In the genomic region with DNA sequence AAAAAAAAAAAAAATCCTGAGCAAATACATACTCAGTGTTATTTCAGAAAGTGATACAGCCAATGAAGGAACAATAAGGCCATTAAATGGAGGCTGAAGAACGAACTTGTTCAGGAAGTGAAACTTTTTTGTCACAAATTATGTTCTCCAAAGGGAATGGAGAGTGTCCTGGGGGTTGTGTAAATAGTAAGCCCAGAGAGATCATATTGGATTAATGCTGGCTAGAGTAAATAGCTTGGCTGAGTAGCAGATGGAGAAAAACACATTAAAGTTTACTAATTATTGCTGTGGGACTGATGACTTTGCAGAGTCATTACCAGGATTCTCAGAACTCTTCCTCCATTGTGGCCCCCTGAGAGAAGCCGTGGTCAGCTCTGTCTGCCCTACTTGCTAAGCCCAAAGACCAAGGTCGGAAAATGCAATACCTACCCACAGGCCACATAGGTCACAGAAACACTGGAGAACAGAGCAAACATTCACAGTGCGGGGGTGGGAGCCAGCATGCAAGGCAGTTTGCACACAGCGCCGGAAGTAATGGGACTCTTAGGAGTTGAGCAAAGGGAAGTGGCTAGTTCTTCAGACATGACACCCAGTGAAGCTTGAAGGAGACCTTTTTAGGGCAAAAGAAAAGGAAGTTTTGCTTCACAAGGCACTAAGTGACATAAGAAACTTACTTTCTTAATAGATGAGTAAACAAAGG, we compare ENCODE assay signal across 13 mouse cellular contexts. TPM values are rescaled to one million over a fixed set of nuclear protein-coding genes. Genes with fewer than 3 reads are reported as not detected.
DNase-seq lines count a peak whose midpoint lies in the region; ATAC-seq lines count a peak whose summit lies in the region.
"Had no signal": no experiment of that assay in that cellular context is flagged by ENCODE, and none has a peak within 500 bp of the region (broad histone marks: within the 10 kb centered on the region; RNA-seq: fewer than 3 reads in every experiment).

No protein-coding gene starts in this region.

- H3K36me3 ChIP-seq in liver, embryonic 13.5 days, result no peaks in the 10 kb centered on the region
- H3K36me3 ChIP-seq in hindbrain, embryonic 12.5 days, result no peaks in the 10 kb centered on the region
- no peaks in the 10 kb centered on the region for H3K36me3 ChIP-seq in limb, embryonic 10.5 days

- no peaks in the 10 kb centered on the region for H3K9me3 ChIP-seq in liver, embryonic 13.5 days (replicated peaks)
- no peaks in the 10 kb centered on the region for H3K9me3 ChIP-seq in hindbrain, embryonic 12.5 days (replicated peaks)
- no peaks in the 10 kb centered on the region for H3K9me3 ChIP-seq in limb, embryonic 10.5 days (replicated peaks)

- no peak overlapping the region for H3K9ac ChIP-seq in liver, embryonic 13.5 days
- H3K9ac ChIP-seq in hindbrain, embryonic 12.5 days, result no peak overlapping the region
- H3K9ac ChIP-seq: lung, embryonic 14.5 days had no signal

- peak; percentile 75 for DNase-seq in 416B (ENCODE audit: low read depth)
- peak; percentile 8 for DNase-seq in CD4-positive helper T cell, adult 2 months (ENCODE audit: low read depth, low spot score)
- peak; percentile 4 for DNase-seq in liver, embryonic 13.5 days
- DNase-seq in left cerebral cortex, adult 11 months (ENCODE audit: low spot score), result no peak
- DNase-seq in adrenal gland, postnatal 25 days, result no peak
- no peak for DNase-seq in limb, embryonic 10.5 days (ENCODE audit: low spot score)
- DNase-seq: lung, embryonic 14.5 days had no signal

- WGBS in liver, embryonic 13.5 days (ENCODE audit: insufficient replicate concordance), result 31% methylated on average over 6 of the region's 6 CpGs
- WGBS in hindbrain, embryonic 12.5 days, result 74% methylated on average over 6 of the region's 6 CpGs
- WGBS in limb, embryonic 10.5 days, result 89% methylated on average over 6 of the region's 6 CpGs

- no peak overlapping the region for H3K4me2 ChIP-seq in liver, embryonic 13.5 days
- H3K4me2 ChIP-seq in hindbrain, embryonic 12.5 days (replicated peaks), result no peak overlapping the region
- H3K4me2 ChIP-seq: lung, embryonic 14.5 days had no signal

- H3K27ac ChIP-seq in liver, embryonic 13.5 days, result peak overlapping the region; percentile 6; the same call in 1 of the 2 replicates
- no peak overlapping the region for H3K27ac ChIP-seq in hindbrain, embryonic 12.5 days
- no peak overlapping the region for H3K27ac ChIP-seq in limb, embryonic 10.5 days

- H3K27me3 ChIP-seq in liver, embryonic 13.5 days, result no peaks in the 10 kb centered on the region
- no peaks in the 10 kb centered on the region for H3K27me3 ChIP-seq in hindbrain, embryonic 12.5 days
- no peaks in the 10 kb centered on the region for H3K27me3 ChIP-seq in limb, embryonic 10.5 days (ENCODE audit: low read depth, poor library complexity, severe bottlenecking)

- peak; percentile 84 for ATAC-seq in liver, embryonic 13.5 days (ENCODE audit: low read depth)
- peak; percentile 95 for ATAC-seq in megakaryocyte progenitor cell, adult 5-6 weeks (replicated peaks; ENCODE audit: poor library complexity)
- ATAC-seq in hindbrain, embryonic 12.5 days (ENCODE audit: low FRiP score), result no peak

- H3K4me1 ChIP-seq in liver, embryonic 13.5 days (replicated peaks), result no peaks in the 10 kb centered on the region
- H3K4me1 ChIP-seq in hindbrain, embryonic 12.5 days, result no peaks in the 10 kb centered on the region
- no peaks in the 10 kb centered on the region for H3K4me1 ChIP-seq in limb, embryonic 10.5 days

- H3K4me3 ChIP-seq in liver, embryonic 13.5 days (replicated peaks), result no peak overlapping the region
- no peak overlapping the region for H3K4me3 ChIP-seq in hindbrain, embryonic 12.5 days
- H3K4me3 ChIP-seq in limb, embryonic 10.5 days, result no peak overlapping the region
- H3K4me3 ChIP-seq: myocyte had no signal

RNA-seq across cellular contexts. Expression of a gene that starts 20.5 kb away (rescaled TPM):
- polyA plus RNA-seq in liver, embryonic 13.5 days (2015; fragmentation: Nextera tagmentation; extraction: Ambion mirVana), result not detected in 2 replicates
- not detected in 2 replicates for total RNA-seq in megakaryocyte progenitor cell, adult 5-6 weeks (2015)
- total RNA-seq in megakaryocyte progenitor cell, adult 5-6 weeks (2017), result not detected in 2 replicates
- not detected in 2 replicates for polyA plus RNA-seq in hindbrain, embryonic 12.5 days (2016; fragmentation: Nextera tagmentation; extraction: Ambion mirVana)
- total RNA-seq in adrenal gland, postnatal 25 days (2021), result not detected in 2 replicates
- not detected in 2 replicates for polyA plus RNA-seq in limb, embryonic 10.5 days (2016; fragmentation: Nextera tagmentation; extraction: Ambion mirVana)
- polyA plus RNA-seq: brain, embryonic 14.5 days; heart, embryonic 14.5 days; kidney, embryonic 16.5 days; lung, embryonic 14.5 days; myocyte had no signal

RNA-seq across cellular contexts. Expression of a gene that starts 25.2 kb away (rescaled TPM):
- 2.2 and 3.3 TPM in 2 replicates for polyA plus RNA-seq in liver, embryonic 13.5 days (2015; fragmentation: Nextera tagmentation; extraction: Ambion mirVana)
- total RNA-seq in megakaryocyte progenitor cell, adult 5-6 weeks (2015), result 3.2 and 3.9 TPM in 2 replicates
- 1.0 and 1.2 TPM in 2 replicates for total RNA-seq in megakaryocyte progenitor cell, adult 5-6 weeks (2017)
- 0.31 TPM in 1 of 2 replicates, not detected in the other for polyA plus RNA-seq in hindbrain, embryonic 12.5 days (2016; fragmentation: Nextera tagmentation; extraction: Ambion mirVana)
- 0.43 and 0.95 TPM in 2 replicates for total RNA-seq in adrenal gland, postnatal 25 days (2021)
- polyA plus RNA-seq in limb, embryonic 10.5 days (2016; fragmentation: Nextera tagmentation; extraction: Ambion mirVana), result 0.95 TPM in 1 of 2 replicates, not detected in the other

RNA-seq across cellular contexts. Expression of a gene that starts 34.7 kb away (rescaled TPM):
- not detected in 2 replicates for polyA plus RNA-seq in liver, embryonic 13.5 days (2015; fragmentation: Nextera tagmentation; extraction: Ambion mirVana)
- not detected in 2 replicates for total RNA-seq in megakaryocyte progenitor cell, adult 5-6 weeks (2015)
- not detected in 2 replicates for total RNA-seq in megakaryocyte progenitor cell, adult 5-6 weeks (2017)
- polyA plus RNA-seq in hindbrain, embryonic 12.5 days (2016; fragmentation: Nextera tagmentation; extraction: Ambion mirVana), result 0.18 TPM in 1 of 2 replicates, not detected in the other
- total RNA-seq in adrenal gland, postnatal 25 days (2021), result not detected in 2 replicates
- not detected in 2 replicates for polyA plus RNA-seq in limb, embryonic 10.5 days (2016; fragmentation: Nextera tagmentation; extraction: Ambion mirVana)
- polyA plus RNA-seq: heart, embryonic 14.5 days; lung, embryonic 14.5 days; myocyte had no signal

RNA-seq across cellular contexts. Expression of a gene that starts 55.9 kb away (rescaled TPM):
- 9.1 and 10.0 TPM in 2 replicates for polyA plus RNA-seq in liver, embryonic 13.5 days (2015; fragmentation: Nextera tagmentation; extraction: Ambion mirVana)
- total RNA-seq in megakaryocyte progenitor cell, adult 5-6 weeks (2015), result 43.0 and 43.9 TPM in 2 replicates
- total RNA-seq in megakaryocyte progenitor cell, adult 5-6 weeks (2017), result 74.4 and 81.0 TPM in 2 replicates
- 1.7 and 2.0 TPM in 2 replicates for polyA plus RNA-seq in hindbrain, embryonic 12.5 days (2016; fragmentation: Nextera tagmentation; extraction: Ambion mirVana)
- total RNA-seq in adrenal gland, postnatal 25 days (2021), result 2.5 and 3.6 TPM in 2 replicates
- 0.43 and 0.59 TPM in 2 replicates for polyA plus RNA-seq in limb, embryonic 10.5 days (2016; fragmentation: Nextera tagmentation; extraction: Ambion mirVana)
- polyA plus RNA-seq: myocyte had no signal

Comparison
In these comparisons a context has a peak if more than half of its experiments do, and no peak if none do; other contexts are left out.
1. DNase-seq: peak in 416B (single experiment), CD4-positive helper T cell, adult 2 months (single experiment) and liver, embryonic 13.5 days (single experiment); none in left cerebral cortex, adult 11 months (single experiment), adrenal gland, postnatal 25 days (single experiment) and limb, embryonic 10.5 days (single experiment).